Mouse (Mus musculus) cerebellum, adult 18-20 months (tissue): ENCODE results near the gene Slc7a1.

Source experiments
- DNase-seq, 2 experiments: peaks; one replicate each; pipeline ENCODE4 v3.0.0; 2021

Gene Slc7a1

DNA sequence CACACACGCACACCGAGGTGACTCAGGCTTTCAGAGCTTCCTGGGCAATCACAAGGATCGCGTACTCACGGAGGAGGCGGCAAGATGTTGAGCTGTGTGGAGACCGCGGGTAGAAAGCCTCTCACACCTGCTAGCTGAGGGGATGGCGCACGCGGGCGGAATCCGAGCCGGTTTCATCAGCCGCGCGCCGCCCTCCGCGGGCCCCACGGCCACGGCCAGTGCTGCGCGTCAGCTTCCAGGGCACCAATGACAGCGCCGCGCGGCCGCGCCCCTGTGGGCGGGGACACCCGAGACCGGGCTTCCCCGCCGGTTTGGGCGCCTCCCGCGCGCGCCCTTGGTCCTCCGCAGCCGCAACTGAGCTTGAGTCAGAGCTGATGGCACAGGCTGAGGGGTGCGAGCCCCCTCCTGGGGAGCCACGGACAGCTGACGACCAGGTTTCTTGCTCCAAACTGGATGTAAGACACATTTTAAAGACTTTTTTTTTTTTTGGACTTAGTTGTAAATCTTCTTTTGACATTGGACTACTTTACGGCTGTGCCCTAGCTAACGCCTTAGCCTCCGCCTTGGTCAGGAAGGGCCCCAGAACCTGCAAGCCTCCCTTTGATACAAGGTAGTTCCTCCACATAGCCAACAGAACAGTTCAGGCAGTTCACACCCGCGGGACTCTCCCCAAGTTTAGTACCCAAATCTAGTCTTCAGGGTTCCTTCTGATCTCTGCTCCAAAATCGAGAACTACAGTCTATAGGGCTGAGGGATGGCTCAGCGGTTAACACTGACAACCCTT, at the start of gene Slc7a1:
Gene Slc7a1, minus strand, starts transcription at position 245 of the 784 bp plus-strand sequence.
- peak; percentile 92 for DNase-seq

DNA sequence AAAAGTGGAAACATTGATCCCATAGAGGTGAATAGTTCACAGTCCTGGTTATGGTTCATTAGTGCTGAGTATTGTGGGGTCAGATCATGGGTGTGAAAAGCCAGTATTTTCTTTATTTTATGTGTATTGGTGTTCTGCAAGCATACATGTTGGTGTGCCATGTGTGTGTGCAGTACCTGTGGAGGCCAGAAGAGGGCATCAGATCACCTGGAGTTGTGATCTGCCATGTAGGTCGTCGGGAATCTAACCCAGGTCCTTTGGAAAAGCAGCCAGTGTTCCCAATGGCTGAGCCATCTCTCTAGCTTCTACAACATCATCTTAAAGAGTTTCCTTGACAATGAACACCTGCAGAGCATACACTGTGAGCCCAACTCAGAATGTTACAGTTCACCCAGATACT, 45.3 kb upstream of the Slc7a1 start:
- DNase-seq = no peak

DNA sequence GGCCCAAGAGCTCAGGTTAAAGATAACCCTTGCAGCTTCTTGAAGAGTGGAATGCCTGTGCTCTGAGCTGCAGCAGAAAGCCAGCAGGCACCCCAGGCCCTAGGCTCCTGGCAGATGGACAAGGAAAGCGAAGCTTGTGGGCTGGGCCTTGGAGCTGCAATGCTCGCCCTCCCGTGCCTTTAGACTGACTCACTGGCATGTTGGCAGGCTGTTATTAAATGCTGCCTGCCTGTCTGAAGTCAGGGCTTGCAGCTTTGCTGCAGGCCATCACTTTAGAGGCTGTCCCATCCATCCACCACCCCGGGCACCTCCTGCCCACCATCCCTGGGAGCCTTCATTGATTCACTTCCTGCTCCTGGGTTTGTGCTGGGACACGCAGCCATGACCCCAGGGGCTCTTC, 44.0 kb upstream of the Slc7a1 start:
- peak; percentile 40 to 45 for DNase-seq

DNA sequence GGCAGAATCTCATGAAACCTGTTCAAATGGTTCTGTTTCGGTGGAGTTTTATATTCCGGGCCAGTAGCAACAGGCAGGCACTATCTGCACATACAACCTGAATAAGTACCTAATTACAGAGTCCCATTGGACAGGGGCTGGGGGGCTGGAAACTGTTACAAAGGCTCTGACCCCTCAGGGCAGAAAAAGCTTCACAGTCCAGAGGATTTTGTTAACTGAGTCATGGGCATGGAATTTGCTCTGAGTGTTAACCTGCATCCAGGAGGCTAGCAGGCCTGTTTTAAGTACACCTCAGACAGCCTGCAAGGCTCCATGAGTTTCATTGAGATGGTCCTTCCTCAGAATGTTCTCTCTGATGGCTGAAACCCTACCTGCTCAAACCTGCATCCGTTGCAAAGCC, 36.0 kb upstream of the Slc7a1 start:
- DNase-seq = no peak

DNA sequence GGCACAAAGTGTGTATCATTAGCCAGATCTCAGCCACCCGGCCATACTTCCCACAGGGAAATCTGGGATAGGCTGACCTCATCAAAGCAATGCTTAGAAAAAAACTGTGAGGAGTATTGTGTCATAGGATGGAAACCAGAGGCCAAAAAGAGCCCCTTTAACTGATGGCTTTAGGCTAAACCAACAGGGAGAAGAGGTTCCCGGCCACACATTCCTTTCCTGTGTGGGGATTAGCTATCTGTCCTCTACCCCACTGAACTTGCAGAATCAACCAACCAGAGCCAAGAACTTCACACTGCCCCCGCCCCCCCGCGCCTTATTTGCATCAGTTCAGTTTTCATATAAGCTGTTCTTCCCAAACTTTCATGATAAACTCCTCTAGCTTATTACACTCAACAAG, 32.4 kb upstream of the Slc7a1 start:
- DNase-seq = no peak

DNA sequence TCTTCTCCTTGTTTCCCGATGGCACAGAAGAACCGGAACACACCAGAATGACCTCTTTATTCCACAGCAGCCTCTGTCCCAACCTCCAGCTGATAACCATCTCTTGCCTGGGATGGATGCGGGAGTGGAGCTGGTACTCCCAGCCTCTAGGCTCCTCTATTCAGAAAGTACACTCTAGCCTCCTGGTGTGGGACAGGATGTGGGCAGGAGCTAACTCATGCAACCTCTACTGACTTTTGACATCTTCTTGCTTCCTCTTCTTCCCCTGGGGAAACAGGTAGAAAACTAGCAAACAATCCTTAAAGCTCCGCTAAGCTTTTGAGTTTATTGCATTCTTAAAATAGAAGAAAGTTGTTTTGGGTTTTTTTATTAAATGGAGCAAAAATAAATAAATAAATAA, 29.1 kb upstream of the Slc7a1 start:
- DNase-seq = no peak

DNA sequence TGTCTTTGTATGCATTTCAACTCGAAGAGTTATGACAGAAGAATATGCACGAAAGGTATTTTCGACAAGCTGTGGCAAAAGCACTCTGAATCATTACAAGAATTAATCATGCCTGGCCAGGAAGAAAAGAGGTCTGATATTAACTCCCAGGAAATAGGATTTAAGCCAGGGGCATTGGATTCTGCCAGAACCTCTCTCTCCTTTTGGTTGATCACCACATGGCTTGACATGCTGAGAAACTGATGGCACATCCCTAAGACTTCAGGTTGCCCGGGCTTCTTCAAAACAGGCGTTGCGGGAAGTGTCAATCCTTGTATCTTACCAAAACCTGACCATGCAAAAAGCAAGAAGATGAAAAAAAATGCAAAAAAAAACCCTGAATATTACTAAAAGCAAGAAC, 25.4 kb upstream of the Slc7a1 start:
- DNase-seq = no peak

DNA sequence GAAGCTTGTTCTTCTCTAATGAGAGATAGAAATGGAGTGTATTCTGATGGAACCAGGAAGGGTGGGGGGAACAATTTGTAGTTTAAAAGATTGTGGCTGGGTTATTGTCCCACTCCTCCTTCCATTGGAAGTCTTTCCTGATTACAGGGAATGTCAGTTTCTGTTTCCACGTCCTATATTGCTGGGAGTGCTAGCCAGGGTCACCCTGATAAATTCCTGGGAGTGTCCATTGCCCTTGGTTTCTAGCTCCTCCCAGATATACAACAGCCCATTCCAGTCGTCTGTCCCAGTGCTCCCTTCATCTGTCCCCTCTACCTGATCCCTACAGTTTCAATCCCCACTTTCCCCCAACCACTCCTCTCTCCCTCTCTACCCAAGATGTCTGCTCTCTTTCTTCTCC, 21.6 kb upstream of the Slc7a1 start:
- no peak for DNase-seq

DNA sequence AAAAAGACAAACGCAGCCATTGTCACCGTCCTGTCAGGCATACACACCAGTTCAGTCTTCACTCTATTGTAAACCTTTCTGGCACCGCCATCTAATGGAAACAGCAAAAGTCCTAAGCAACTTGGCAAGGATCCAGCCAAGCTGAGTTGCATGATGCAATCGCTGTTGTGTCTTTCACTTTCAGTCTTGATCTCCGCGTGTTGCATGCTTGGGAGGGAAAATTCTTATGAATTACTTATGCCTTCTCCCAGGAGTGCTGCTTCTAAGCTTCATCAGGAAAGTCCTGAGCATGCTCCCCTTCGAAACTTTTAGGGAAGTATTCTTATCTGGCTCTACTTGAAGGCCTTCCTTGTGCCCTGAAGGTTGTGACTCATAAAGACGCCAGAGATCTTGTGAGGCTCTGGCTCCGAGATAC, 19.4 kb upstream of the Slc7a1 start:
- DNase-seq = no peak

DNA sequence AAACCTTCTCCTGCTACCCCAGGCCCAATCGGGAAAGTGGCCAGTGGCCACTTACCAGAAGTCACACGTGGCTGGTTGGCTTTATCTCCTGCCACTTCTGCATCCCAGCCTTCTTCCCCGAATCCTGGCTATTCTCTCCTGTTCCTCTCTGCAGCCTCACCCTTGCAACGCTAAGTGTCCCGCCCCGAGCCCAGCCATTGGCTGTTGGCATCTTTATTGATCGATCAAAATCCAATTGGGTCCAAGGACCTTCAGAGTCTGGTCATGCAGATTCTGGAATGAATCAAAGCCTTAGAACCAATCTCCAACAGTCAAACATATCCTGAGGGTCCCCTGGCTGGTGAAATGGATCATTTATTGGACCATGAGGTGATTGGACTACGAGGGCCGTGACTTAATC, 18.7 kb upstream of the Slc7a1 start:
- DNase-seq = no peak

DNA sequence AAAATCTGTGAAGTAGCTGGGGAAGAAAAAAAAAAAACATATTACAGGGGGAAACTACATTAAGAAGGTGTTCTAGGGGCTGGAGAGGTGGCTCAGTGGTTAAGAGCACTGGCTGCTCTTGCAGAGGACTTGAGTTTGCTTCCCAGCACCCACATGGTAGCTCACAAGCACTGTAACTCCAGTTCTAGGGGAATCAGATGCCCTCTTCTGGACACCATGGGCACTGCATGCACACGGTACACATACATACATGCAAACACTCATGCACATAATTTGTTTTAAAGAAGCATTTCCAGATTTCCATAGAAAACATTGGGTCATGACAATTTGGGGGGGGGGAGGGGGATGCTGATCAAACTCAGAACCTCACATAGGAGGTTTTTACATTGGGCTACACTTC, 18.1 kb upstream of the Slc7a1 start:
- DNase-seq = no peak

DNA sequence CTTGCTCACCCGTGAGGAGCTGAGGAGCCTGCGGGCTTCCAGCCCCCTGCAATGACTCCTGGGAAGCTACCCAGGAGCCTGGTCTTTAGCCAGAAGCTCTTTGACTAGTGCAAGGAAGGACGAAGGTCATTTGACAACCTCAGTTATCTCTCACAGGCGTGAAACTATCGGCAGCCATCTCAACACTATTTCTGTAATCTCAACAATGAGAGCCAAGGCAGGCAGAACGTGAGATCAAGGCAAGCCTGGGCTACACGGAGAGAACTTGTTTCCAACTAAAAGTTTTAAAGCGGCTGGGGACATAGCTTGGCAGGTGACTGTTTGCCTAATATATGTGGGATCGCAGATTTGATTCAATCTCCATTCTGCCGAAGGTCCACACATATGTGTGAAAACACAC, 16.8 kb upstream of the Slc7a1 start:
- no peak for DNase-seq

DNA sequence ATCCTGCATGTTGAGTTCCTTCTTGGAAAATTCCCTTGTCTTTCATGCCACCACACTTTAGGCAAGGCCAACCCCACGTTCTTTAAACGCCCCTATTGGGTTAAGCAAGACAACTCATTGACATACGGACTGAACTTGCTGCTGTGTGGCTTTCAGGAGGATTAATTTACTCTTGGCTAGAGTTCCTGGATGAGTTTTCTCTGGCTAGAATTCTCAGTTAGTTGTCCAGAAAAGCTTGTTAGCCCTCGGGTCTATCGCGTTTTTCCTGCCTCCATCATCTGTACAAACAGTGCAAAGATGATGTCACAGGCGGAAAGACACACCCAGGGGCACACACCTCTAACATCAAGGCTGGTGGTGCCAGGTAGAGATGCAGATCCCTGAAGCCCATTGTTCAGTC, 14.5 kb upstream of the Slc7a1 start:
- no peak for DNase-seq

DNA sequence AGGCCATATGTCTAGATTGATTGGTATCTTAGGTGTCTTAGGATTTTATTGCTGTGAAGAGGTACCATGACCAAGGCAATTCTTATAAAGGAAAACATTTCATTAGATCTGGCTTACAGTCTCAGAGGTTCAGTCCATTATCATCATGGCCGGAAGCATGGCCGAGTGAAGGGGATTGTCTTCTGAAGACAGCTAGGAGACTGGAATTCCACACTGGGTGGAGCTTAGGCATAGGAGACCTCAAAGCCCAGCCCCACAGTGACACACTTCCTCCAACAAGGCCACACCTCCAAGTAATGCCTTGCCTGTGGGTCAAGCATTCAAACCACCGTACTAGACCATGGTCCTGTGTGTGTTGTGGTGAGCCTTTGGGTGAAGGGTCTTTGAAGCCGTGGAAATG, 12.8 kb upstream of the Slc7a1 start:
- no peak for DNase-seq

DNA sequence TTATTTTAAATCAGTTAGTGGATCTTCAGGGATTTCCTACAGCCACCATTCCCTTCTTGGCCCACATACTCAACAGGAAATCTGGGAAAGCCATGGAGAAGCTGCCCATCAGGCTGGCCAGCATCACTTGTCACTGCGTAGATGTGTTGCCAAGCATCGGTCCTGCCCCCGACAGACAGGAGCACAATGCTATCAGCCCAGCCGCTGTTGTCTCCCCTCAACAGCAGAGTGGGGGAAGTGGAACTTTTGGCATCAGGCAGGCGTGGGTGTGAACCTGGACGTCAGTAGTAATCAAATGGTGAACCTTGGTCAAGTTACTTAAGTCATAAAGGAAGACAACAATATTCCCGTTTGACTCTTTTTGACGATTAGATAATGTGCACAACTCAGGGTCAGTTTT, 9.8 kb upstream of the Slc7a1 start:
- DNase-seq = no peak

DNA sequence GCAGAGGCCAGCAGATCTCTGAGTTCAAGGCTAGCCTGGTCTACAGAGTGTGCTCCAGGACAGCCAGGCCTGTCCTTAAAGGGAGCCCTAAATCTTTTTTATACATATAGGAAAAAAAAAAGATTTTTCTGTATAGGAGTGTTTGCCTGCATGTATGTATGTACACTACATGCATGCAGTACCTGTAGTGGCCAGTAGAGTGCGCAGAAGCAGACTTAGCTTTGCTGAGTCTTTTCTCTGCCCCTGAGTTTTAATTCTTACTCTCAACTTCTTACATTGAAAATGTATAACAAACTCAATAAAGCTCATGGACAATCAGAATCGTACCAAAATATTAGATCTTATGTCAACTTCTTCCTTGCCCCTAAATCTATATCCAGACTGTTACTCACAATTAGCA, 7.2 kb upstream of the Slc7a1 start:
- no peak for DNase-seq

DNA sequence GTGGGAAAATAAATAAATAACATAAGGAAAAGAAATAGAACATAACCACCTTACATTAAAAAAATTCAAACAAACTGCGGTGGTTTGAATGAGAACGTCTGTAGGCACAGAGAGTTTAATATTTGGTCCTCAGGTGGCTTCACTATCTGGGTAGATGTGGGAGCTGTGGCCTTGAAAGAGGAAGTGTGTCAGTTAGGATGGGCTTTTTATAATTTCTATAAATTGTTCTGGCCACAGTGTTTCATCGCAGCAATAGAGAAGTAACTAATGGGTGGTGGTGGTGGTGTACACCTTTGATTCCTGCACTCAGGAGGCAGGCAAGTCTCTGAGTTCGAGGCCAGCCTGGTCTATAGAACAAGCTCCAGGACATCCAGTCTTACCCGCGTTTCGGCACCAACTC, 4.8 kb upstream of the Slc7a1 start:
- no peak for DNase-seq

DNA sequence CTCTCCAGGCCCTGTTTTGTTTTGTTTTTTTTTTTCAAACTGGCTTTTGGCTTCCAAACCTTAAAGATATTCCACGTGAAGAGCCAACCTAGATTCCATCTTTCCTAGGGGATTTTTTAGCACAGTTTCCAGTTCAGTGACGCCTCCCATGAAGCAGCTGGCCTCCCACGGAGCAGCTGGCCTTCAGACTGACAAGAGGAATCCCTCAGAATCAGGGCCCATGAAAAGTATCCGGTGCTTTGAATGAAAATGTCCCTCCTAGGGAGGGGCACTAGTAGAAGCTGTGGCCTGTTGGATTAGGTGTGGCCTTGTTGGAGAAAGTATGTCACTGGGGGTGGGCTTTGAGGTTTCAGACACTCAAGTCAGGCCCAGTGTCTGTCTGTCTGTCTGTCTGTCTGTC, 2.9 kb upstream of the Slc7a1 start:
- DNase-seq = no peak

DNA sequence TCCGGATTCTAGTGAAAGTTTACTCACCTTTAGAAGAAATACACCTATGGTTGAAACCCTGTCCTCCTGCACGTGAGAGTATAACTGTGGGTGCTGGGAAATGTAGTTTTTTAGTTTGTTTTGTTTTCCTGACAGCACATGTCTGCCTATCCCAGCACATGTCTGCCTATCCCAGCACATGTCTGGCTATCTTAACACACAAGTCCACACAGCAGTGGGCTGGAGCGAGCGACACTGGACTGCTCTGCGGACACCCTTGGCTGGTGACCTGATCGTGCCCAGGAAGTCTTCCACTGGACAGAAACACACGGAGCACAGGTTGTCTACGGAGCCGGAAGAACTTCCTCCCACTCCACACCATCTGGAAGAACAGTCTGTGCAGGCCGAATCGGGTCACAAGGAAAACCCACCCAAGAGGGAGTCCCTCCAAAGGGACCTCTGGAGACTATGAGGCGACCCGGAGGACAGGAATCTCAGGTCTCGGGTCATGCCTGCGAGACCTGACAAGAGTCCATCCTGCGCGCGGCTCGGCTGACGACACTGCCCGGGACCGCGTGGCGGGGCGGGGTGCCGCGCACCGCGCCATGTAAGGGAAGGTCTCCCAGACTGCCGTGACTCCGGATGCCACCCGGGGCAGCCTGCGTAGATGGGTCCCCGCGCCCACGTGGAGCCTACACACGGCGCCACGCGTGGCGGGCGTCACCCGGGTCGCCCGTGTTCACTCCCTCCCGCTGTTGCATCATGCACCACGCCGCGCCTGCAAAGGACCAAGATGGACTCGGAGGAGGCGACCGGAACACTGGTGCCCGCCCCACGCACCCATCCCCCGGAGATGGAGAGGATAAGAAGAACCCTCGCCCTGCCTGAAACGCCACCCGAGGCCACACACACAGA, 691 bp downstream of the Slc7a1 start:
- peak; percentile 51 to 58 for DNase-seq

DNA sequence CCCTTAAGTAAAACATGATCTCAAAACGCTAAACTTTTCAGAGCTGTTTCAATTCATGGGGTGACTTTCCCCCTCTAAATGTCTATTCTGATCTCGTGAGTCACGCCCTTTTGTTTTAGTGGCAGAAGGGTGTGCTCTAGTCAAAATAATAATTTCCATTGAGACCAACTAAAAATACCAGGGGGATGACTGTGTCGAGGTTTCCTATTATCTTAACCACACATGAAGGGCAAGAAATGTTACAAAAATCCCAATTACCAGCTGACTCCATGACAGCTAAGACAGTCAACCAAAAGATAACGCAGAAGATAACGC, 1.3 kb downstream of the Slc7a1 start:
- no peak for DNase-seq

DNA sequence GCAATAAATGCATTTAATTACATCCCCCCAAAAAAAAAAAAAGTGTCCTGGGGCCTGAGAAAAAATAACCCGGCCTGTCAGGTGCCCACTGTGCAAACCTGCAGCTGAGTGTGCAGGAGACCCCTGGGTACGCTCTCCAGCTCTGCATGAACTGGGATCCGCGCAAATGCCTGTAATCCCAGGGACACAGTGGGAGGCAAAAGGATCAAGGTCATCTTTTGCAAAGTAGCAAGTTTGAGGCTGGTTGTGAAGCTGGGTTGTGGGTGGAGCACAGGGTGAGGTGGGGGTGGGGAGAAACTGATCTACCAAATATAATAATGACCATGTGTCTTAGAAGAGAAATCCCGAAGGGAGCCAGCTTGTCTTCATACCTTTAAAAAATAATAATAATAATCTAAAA, 1.8 kb downstream of the Slc7a1 start:
- no peak for DNase-seq

DNA sequence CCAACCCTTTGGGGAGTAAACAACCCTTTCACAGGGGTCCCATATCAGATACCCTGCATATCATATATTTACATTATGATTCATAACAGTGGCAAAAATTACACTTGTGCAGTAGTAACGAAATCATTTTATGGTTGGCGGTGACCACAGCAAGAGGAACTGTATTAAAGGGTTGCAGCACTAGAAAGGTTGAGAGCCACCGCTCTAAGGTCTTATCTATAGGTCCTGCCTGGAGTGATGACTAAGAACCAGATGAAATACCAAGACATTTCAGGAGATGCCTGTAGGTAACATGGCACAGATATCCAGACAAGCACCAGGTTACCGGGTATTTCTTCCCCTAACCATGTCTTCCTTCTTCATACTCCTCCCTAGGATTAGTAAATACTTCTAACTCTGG, 2.3 kb downstream of the Slc7a1 start:
- DNase-seq = no peak

DNA sequence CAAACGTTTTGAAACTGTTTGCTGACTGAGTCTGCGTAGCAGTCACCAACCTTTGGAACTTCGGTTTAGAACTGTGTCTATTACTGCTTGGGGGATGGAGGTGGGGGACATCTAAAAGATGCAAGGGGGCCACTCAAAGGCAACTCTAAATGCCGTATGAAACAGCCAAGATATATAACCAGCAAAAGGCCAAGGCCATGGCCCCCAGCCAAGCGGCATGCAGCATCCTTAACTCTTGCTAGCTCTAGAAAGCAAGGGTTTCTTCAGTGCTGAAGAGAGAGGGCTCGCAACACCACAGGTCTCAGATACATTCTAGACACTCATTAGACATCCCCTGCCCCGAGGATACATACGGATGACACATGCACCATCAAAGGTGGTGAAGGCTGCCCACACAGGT, 6.4 kb downstream of the Slc7a1 start:
- DNase-seq = no peak

DNA sequence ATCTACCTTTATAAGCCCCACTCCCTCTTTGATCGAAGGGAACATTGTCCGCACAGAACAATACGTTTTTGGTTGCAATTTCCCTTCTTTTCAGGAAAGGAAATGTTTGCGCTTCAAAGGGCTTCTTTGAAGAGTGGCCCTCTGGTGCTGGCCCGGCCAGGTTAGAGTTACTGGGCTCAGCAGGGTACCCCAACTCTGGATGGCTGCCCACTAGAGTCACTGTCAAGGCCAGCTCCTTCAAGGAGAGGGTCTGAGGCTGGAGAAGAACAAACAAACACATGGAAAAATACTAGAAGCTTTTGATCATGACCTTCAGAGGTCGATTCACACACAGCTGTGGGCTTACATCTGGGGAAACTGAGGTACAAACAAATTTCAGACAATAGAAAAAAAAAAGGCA, 6.9 kb downstream of the Slc7a1 start:
- no peak for DNase-seq
